Mouse (Mus musculus) heart, adult 2 months (tissue): ENCODE measurements around the gene Togaram2.

Source experiments
- CTCF ChIP-seq: fragments of 200-600 bp; IDR thresholded peaks from 2 replicates; pipeline ENCODE4 v1.8.1; 2022; ENCODE audit warnings: antibody characterized with exemption, mild to moderate bottlenecking, moderate library complexity
- EP300 ChIP-seq: fragments of 200-500 bp; IDR thresholded peaks from 2 replicates; pipeline ENCODE4 v1.6.1; 2011; ENCODE audit warnings: low read depth, low read length, control low read depth; ENCODE audit not compliant: insufficient read depth
- POLR2A ChIP-seq: fragments of 200-500 bp; IDR thresholded peaks from 2 replicates; pipeline ENCODE4 v1.6.1; 2011; ENCODE audit warnings: mild to moderate bottlenecking, low read depth, low read length, control low read depth; ENCODE audit not compliant: insufficient read depth

- TF ChIP-seq CTCF (no peak), POLR2A (no peak), EP300 (no peak)
These were observed 47.4 kb downstream of the Togaram2 start for GRCm38 (mm10) chr17:71720434-71720833.
